ENCODE assay signal across 14 mouse cellular contexts in the genomic region with DNA sequence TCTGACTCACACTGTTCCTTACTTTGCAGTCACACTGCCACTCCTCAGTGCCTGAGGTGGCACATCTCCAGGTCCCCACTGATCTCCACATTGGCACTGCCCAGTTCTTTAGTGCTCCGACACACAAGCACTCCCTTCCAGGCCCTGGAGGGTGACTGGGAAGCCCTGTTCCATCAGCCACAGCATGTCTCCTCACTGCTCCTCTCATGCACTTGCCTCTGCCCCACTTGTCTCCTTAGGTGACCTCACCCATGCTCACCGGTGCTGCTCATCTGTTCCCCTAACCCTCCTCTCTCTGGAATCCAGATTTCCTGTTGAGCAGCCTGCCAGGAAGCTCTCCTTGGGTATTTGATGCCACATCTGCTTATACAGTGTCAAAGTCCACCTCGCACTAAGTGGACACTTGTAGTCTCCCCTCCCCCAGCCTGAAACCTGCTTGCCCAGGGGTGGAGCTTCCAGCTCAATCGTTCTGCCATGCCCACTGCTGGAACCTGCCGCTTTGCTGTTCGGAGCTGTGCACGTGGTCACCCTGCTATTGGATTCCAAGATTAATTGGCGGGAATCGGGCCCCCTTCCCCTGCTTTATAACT.
"Had no signal": no experiment of that assay in that cellular context is flagged by ENCODE, and none has a peak within 500 bp of the region (broad histone marks: within the 10 kb centered on the region; RNA-seq: fewer than 3 reads in every experiment).

No protein-coding gene starts in this region.

- H3K4me1 ChIP-seq: limb, embryonic 12.5 days; liver, embryonic 15.5 days; midbrain, embryonic 13.5 days had no signal

- H3K4me3 ChIP-seq: layer of hippocampus, adult 2 months; limb, embryonic 12.5 days; liver, embryonic 15.5 days; midbrain, embryonic 13.5 days had no signal

- H3K9me3 ChIP-seq: liver, embryonic 15.5 days; midbrain, embryonic 13.5 days had no signal

- H3K9ac ChIP-seq: limb, embryonic 12.5 days; liver, embryonic 15.5 days; lung, embryonic 14.5 days; midbrain, embryonic 13.5 days had no signal

- H3K4me2 ChIP-seq: limb, embryonic 12.5 days; liver, embryonic 15.5 days; lung, embryonic 14.5 days; midbrain, embryonic 13.5 days had no signal

- H3K27ac ChIP-seq: hindbrain, postnatal 0 days; kidney, postnatal 0 days; layer of hippocampus, adult 2 months; limb, embryonic 12.5 days; liver, embryonic 15.5 days; macrophage; midbrain, embryonic 13.5 days had no signal

- DNase-seq: liver; lung, embryonic 14.5 days; lung, postnatal 14 days; right cerebral cortex, adult 18-20 months; right cerebral cortex, postnatal 25 days; thymus, adult 18-20 months; thymus, postnatal 14 days had no signal

- ATAC-seq: hindbrain, postnatal 0 days; midbrain, embryonic 13.5 days had no signal

- H3K36me3 ChIP-seq: limb, embryonic 12.5 days; liver, embryonic 15.5 days; midbrain, embryonic 13.5 days had no signal

- H3K27me3 ChIP-seq: limb, embryonic 12.5 days; liver, embryonic 15.5 days; midbrain, embryonic 13.5 days had no signal
